Mouse (Mus musculus) thymus, adult 2 months (tissue): Measurements from ENCODE around the gene Hsf2bp. TPM values are rescaled to one million over a fixed set of nuclear protein-coding genes. Genes with fewer than 3 reads are reported as not detected.

Experiments used
- DNase-seq: peaks from one replicate; pipeline ENCODE4 v3.0.0; 2021
- H3K27ac ChIP-seq: fragments of 200-500 bp; 2 replicates; pipeline ENCODE4 v1.5.1; 2012; ENCODE audit warnings: low read length, control low read depth; ENCODE audit not compliant: control insufficient read depth, insufficient read depth
- H3K27me3 ChIP-seq: fragments of 200-500 bp; 2 replicates; pipeline ENCODE4 v1.6.1; 2012; ENCODE audit warnings: mild to moderate bottlenecking, low read length, moderate library complexity, mixed read lengths; ENCODE audit not compliant: control insufficient read depth, insufficient read depth
- H3K36me3 ChIP-seq: fragments of 200-500 bp; 2 replicates; pipeline ENCODE4 v1.6.1; 2012; ENCODE audit warnings: mild to moderate bottlenecking, low read length, moderate library complexity; ENCODE audit not compliant: control insufficient read depth, insufficient read depth
- H3K4me1 ChIP-seq: fragments of 200-500 bp; replicated peaks from 2 replicates; pipeline ENCODE4 v1.6.1; 2012; ENCODE audit warnings: low read length; ENCODE audit not compliant: control insufficient read depth, insufficient read depth
- H3K4me3 ChIP-seq: fragments of 200-500 bp; 2 replicates; pipeline ENCODE4 v1.5.1; 2012; ENCODE audit warnings: mild to moderate bottlenecking, low read length, control low read depth, moderate library complexity; ENCODE audit not compliant: control insufficient read depth, insufficient read depth
- CTCF ChIP-seq: fragments of 200-500 bp; IDR thresholded peaks from 2 replicates; pipeline ENCODE4 v1.5.1; 2012; ENCODE audit warnings: mild to moderate bottlenecking, control low read depth, low read length, moderate library complexity, borderline replicate concordance; ENCODE audit not compliant: control insufficient read depth, poor library complexity, insufficient read depth; ENCODE audit errors: extremely low read depth
- POLR2A ChIP-seq: fragments of 200-500 bp; IDR thresholded peaks from 2 replicates; pipeline ENCODE4 v1.6.1; 2012; ENCODE audit warnings: mild to moderate bottlenecking, low read length, control low read depth, moderate library complexity; ENCODE audit not compliant: control insufficient read depth, poor library complexity, insufficient read depth; ENCODE audit errors: extremely low read depth
- WGBS: fragments of 180-500 bp; shearing (Covaris S2); methylation state at CpG from one replicate; pipeline ENCODE4 v1.1.7; 2018; 5-methylcytosine and 5-hydroxymethylcytosine counted together
- polyA plus RNA-seq: library from polyadenylated mRNA; depleted of rRNA; stranded (reverse); fragments of >200 nt; gene quantifications from 2 replicates; pipeline ENCODE4 v1.2.3, GENCODE M21; 2012

Hsf2bp gene
- polyA plus RNA-seq, 1 experiment = 0.54 TPM

DNA sequence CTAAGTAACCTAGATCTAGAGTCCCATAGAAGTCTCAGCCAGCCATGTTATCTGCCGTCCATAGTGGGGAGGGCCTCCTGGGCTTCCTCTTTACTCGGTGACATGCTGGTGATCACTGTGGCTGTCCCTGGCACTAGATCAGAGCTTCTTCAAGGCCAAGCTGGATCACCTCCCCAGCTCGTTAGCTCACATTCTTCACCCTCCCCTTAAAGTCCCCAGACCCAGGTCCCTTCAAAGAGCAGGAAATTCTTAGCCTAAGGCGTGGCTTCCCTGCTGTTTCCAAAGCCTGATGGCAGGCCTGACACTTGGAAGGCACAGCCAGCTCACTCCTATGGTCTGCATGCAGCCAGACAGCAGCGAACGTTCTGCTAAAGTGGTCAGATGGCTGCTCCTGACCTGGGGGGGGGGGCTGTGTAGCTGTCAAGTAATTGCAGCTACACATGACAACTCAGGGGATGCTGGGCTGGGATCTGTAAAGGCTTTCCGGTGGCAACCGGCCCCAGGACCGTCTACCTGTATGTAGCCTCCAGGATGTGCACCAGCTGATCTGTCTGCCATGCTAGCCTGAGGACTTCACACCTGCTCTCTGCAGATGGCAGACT, 115.5 kb downstream of the Hsf2bp start:
- Histone ChIP-seq H3K36me3 (no peaks in the 10 kb centered on the region), H3K27me3 (no peaks in the 10 kb centered on the region), H3K4me1 (0 out of 2 replicates have a peak, but pooled peaks cover 3% of the 10 kb centered on the region), H3K27ac (no peak overlapping the region), H3K4me3 (no peak overlapping the region)
- TF ChIP-seq POLR2A (no peak), CTCF (no peak)
- 68% methylated on average over 9 of the region's 9 CpGs for WGBS
- DNase-seq = no peak

DNA sequence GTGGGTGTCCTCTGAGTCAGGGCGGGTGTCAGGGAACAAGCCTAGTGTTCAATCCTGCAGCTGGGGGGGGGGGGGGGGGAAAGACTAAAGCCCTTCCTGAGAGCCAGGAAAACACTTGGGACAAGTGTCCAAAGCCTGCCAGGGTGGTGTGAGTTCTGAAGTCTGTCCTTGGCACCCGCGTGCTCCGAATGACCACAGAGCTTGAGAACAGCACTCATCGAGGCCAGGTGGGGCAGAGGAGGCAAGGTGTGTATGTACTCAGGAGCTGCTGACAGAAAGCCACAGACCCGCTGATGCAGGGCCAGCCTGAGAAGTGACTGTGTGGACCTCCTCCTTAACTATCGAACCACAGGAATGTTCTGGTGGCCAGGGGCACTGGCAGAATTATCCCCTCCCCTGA, 116.5 kb downstream of the Hsf2bp start:
- 90% methylated on average over 7 of the region's 7 CpGs for WGBS
- DNase-seq = no peak
- Histone ChIP-seq H3K4me3 (no peak overlapping the region), H3K36me3 (no peaks in the 10 kb centered on the region), H3K27ac (no peak overlapping the region), H3K27me3 (no peaks in the 10 kb centered on the region), H3K4me1 (0 out of 2 replicates have a peak, but pooled peaks cover 3% of the 10 kb centered on the region)
- no peak for TF ChIP-seq CTCF
- TF ChIP-seq POLR2A = no peak

DNA sequence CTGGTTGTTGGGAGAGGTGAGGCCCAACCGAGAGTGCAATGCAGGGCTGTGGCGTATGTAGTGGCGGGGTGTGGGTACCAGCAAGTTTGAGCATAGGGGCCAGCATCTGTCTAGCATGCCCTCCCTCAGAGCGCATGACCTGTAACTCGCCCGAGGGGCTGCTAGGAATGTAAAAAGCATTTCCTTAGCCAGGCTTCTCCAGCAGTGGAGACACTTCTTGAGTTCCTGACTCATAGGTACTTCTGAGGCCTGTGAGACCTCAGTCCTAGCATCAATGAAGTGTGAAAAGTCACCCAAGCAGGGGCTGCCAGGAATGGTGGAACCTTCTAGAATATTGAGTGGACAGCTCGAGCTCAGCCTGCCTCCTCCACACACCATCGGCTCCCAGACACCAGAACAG, 117.8 kb downstream of the Hsf2bp start:
- Histone ChIP-seq H3K4me3 (no peak overlapping the region), H3K4me1 (0 out of 2 replicates have a peak, but pooled peaks cover 3% of the 10 kb centered on the region), H3K36me3 (no peaks in the 10 kb centered on the region), H3K27ac (no peak overlapping the region), H3K27me3 (no peaks in the 10 kb centered on the region)
- no peak for DNase-seq
- no peak for TF ChIP-seq CTCF
- TF ChIP-seq POLR2A = no peak
- WGBS = 92% methylated on average over 8 of the region's 8 CpGs

- H3K4me3 ChIP-seq = no peak overlapping the region
- 89% methylated on average over 6 of the region's 6 CpGs for WGBS
- H3K27me3 ChIP-seq = no peaks in the 10 kb centered on the region
- DNase-seq = no peak
- TF ChIP-seq CTCF = no peak
- TF ChIP-seq POLR2A = no peak
- H3K36me3 ChIP-seq = no peaks in the 10 kb centered on the region
- H3K4me1 ChIP-seq = no peaks in the 10 kb centered on the region
- no peak overlapping the region for H3K27ac ChIP-seq
These were observed 119.7 kb downstream of the Hsf2bp start for GRCm38 (mm10) chr17:31916461-31916775.

- WGBS = 95% methylated on average over 18 of the region's 18 CpGs
- Histone ChIP-seq H3K36me3 (no peaks in the 10 kb centered on the region), H3K4me3 (no peak overlapping the region), H3K27me3 (no peaks in the 10 kb centered on the region), H3K4me1 (no peaks in the 10 kb centered on the region), H3K27ac (no peak overlapping the region)
- TF ChIP-seq CTCF = no peak
- no peak for TF ChIP-seq POLR2A
- no peak for DNase-seq
These were observed 120.2 kb downstream of the Hsf2bp start for GRCm38 (mm10) chr17:31915756-31916460.

GRCm38 (mm10) chr17:31914323-31914722, 121.8 kb downstream of the Hsf2bp start:
- Histone ChIP-seq H3K4me3 (no peak overlapping the region), H3K27me3 (no peaks in the 10 kb centered on the region), H3K36me3 (no peaks in the 10 kb centered on the region), H3K4me1 (no peaks in the 10 kb centered on the region), H3K27ac (no peak overlapping the region)
- DNase-seq = no peak
- no peak for TF ChIP-seq CTCF
- TF ChIP-seq POLR2A = no peak
- 98% methylated on average over 5 of the region's 5 CpGs for WGBS

- DNase-seq = no peak
- no peaks in the 10 kb centered on the region for H3K36me3 ChIP-seq
- no peaks in the 10 kb centered on the region for H3K27me3 ChIP-seq
- no peak overlapping the region for H3K27ac ChIP-seq
- H3K4me1 ChIP-seq = no peaks in the 10 kb centered on the region
- no peak overlapping the region for H3K4me3 ChIP-seq
- 95% methylated on average over 18 of the region's 18 CpGs for WGBS
- no peak for TF ChIP-seq POLR2A
- TF ChIP-seq CTCF = no peak
These were observed 123.1 kb downstream of the Hsf2bp start for GRCm38 (mm10) chr17:31912881-31913662.
